Mouse (Mus musculus) spleen, postnatal 36 days (tissue): ENCODE data around the gene Ascc1.

ENCODE experiments used
- DNase-seq, 2 experiments: peaks; one replicate each; pipeline ENCODE4 v3.0.0; 2022; ENCODE audit warnings: low spot score in 2 of 2, mixed read lengths in 1 of 2

The Ascc1 gene

GRCm38 (mm10) chr10:60016223-60016622 lies 13.6 kb downstream of the Ascc1 start:
- no peak for DNase-seq

- DNase-seq, result no peak
These were observed 16.7 kb downstream of the Ascc1 start for GRCm38 (mm10) chr10:60019299-60019698.

- DNase-seq, result no peak
These were observed 21.1 kb downstream of the Ascc1 start for GRCm38 (mm10) chr10:60023751-60024150.

GRCm38 (mm10) chr10:60026759-60027395 lies 24.3 kb downstream of the Ascc1 start:
- no peak for DNase-seq

- DNase-seq, result no peak
These were observed 25.0 kb downstream of the Ascc1 start for GRCm38 (mm10) chr10:60027619-60028084.

- DNase-seq, result peak; percentile 41 to 53
These were observed 25.6 kb downstream of the Ascc1 start for GRCm38 (mm10) chr10:60028181-60028580.

- DNase-seq, result no peak
These were observed 26.4 kb downstream of the Ascc1 start for GRCm38 (mm10) chr10:60028979-60029378.

- no peak for DNase-seq
These were observed 26.8 kb downstream of the Ascc1 start for GRCm38 (mm10) chr10:60029387-60029786.

GRCm38 (mm10) chr10:60031562-60031961 lies 29.0 kb downstream of the Ascc1 start:
- no peak for DNase-seq

- no peak for DNase-seq
These were observed 29.4 kb downstream of the Ascc1 start for GRCm38 (mm10) chr10:60031985-60032384.

GRCm38 (mm10) chr10:60032622-60033021 lies 30.0 kb downstream of the Ascc1 start:
- DNase-seq, result no peak

GRCm38 (mm10) chr10:60033064-60033463 lies 30.5 kb downstream of the Ascc1 start:
- DNase-seq, result no peak

- no peak for DNase-seq
These were observed 32.0 kb downstream of the Ascc1 start for GRCm38 (mm10) chr10:60034621-60035020.

GRCm38 (mm10) chr10:60035744-60036143 lies 33.1 kb downstream of the Ascc1 start:
- no peak for DNase-seq

- DNase-seq, result no peak
These were observed 39.8 kb downstream of the Ascc1 start for GRCm38 (mm10) chr10:60042350-60042922.

GRCm38 (mm10) chr10:60046696-60047095 lies 44.1 kb downstream of the Ascc1 start:
- DNase-seq, result no peak

- DNase-seq, result no peak
These were observed 48.0 kb downstream of the Ascc1 start for GRCm38 (mm10) chr10:60050581-60050980.

- no peak for DNase-seq
These were observed 50.5 kb downstream of the Ascc1 start for GRCm38 (mm10) chr10:60053073-60053472.

- DNase-seq, result no peak
These were observed 59.6 kb downstream of the Ascc1 start for GRCm38 (mm10) chr10:60062173-60062572.

- no peak for DNase-seq
These were observed 60.3 kb downstream of the Ascc1 start for GRCm38 (mm10) chr10:60062931-60063330.

- peak; percentile 34 to 38 for DNase-seq
These were observed 63.9 kb downstream of the Ascc1 start for GRCm38 (mm10) chr10:60066524-60066923.

GRCm38 (mm10) chr10:60075159-60075558 lies 72.6 kb downstream of the Ascc1 start:
- DNase-seq, result no peak

- DNase-seq, result no peak
These were observed 74.6 kb downstream of the Ascc1 start for GRCm38 (mm10) chr10:60077226-60077625.
